Mouse (Mus musculus): ENCODE measurements around the gene Gatb. TPM values are rescaled to one million over a fixed set of nuclear protein-coding genes. Genes with fewer than 3 reads are reported as not detected.

Gene Gatb
- polyA plus RNA-seq, 1 experiment from 2014 or later, result 33.4 TPM

- CTCF ChIA-PET, result interaction anchor here (1.6 kb wide), 1 partner anchor 27 kb away, joined by 3 read pairs; no protein-coding TSS in a partner anchor
- no peaks in the 10 kb centered on the region for H3K27me3 ChIP-seq
- in situ Hi-C loops (cut with MboI; ENCODE audit: low pct_unique_long_range_greater_than_20kb), result no loop called here
- TF ChIP-seq CTCF (IDR thresholded peaks at IDR 0.05), result no peak
- no peak for ATAC-seq
- DNase-seq (ENCODE audit: low read depth, low spot score), result no peak
- POLR2A ChIA-PET, result no interaction called here
These were observed 18.1 kb downstream of the Gatb start for GRCm38 (mm10) chr3:85592067-85592466.

DNA sequence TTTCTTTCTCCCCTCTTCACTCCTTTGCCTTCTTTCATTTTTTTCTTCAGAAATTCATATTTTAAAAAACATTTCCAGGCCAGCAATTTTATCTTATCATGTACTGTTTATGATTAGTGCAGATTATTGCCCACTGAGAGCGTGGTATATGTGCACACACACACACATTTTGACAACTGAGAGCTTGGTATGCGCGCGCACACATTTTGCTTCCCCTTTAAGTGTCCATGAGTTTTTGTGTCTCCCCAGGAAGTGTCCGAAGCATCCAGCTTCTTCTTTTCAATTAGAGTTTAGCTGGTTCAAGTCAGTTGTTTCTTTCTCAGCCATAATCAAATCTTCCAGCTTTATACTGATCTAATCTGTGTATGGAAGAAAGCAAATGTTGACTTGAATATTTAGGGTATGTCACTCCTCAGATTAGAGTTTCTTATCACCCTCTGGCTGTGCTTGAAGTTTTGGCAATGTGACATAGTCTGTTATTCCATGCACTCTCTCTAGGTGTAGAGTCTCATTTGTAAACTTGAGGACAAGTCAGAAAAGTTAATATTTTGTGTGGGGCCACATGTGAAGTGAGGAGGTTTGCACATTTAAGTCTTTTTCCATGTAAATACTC lies 18.8 kb downstream of the Gatb start:
- TF ChIP-seq CTCF (IDR thresholded peaks at IDR 0.05), result no peak
- ATAC-seq (no peak), DNase-seq (ENCODE audit: low read depth, low spot score) (no peak)
- in situ Hi-C loops (cut with MboI; ENCODE audit: low pct_unique_long_range_greater_than_20kb), result no loop called here
- H3K27me3 ChIP-seq, result no peaks in the 10 kb centered on the region
- ChIA-PET CTCF (interaction anchor here (0.8 to 1.6 kb wide), 3 partner anchors 9 to 27 kb away, joined by 3 read pairs; no protein-coding TSS in a partner anchor), POLR2A (no interaction called here)

DNA sequence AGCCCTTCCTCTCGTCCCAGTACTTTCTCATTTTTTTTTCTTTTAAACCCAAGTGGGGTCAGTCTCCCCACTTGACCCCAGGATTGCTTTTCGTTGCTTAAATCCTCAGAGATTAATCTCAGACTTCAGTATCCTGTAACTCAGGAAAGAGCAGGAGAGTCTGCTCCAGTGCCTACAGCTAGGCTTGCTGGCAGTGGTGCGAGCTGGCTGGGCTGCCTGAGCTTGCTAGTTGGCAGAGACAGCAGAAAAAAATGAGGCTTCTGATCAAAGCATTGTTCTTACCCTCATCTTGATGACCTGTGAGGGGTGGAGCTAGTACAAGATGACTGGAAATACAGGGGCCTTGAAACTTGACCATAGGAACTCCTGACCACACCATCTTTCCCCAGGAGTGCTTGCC lies 20.5 kb downstream of the Gatb start:
- no peak for TF ChIP-seq CTCF (IDR thresholded peaks at IDR 0.05)
- no peaks in the 10 kb centered on the region for H3K27me3 ChIP-seq
- no peak for DNase-seq (ENCODE audit: low read depth, low spot score)
- ChIA-PET POLR2A (no interaction called here), CTCF (interaction anchor here (0.7 to 2.3 kb wide), 5 partner anchors 9 to 18 kb away, joined by 3 to 5 read pairs (median 3); no protein-coding TSS in a partner anchor)
- no peak for ATAC-seq
- in situ Hi-C loops (cut with MboI; ENCODE audit: low pct_unique_long_range_greater_than_20kb), result no loop called here

DNA sequence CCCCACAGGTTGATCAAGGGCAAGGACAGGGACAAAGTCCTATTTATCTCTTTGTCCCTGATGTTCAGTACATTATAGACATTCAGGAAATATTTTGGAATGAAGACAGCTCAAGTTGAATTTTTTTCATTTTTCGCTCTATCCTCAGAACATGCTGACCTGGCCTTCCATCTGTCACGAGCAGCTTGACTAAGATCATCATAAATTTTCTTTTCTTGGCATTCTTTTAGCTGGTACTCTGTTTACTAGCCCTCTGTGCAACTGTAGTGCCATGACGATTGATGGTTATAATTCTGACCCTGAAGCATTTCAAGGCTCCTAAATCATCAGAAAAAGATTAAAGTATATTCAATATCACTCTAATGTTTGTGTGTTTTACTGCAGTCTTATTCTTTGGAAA lies 25.6 kb downstream of the Gatb start:
- DNase-seq (ENCODE audit: low read depth, low spot score) (no peak), ATAC-seq (no peak)
- H3K27me3 ChIP-seq, result no peaks in the 10 kb centered on the region
- CTCF ChIA-PET, result interaction anchor here (1.5 to 3.5 kb wide), 3 partner anchors 10 to 21 kb away, joined by 3 to 15 read pairs (median 12); no protein-coding TSS in a partner anchor
- TF ChIP-seq CTCF (IDR thresholded peaks at IDR 0.05), result no peak
- in situ Hi-C loops (cut with MboI; ENCODE audit: low pct_unique_long_range_greater_than_20kb), result no loop called here
- POLR2A ChIA-PET, result no interaction called here

DNA sequence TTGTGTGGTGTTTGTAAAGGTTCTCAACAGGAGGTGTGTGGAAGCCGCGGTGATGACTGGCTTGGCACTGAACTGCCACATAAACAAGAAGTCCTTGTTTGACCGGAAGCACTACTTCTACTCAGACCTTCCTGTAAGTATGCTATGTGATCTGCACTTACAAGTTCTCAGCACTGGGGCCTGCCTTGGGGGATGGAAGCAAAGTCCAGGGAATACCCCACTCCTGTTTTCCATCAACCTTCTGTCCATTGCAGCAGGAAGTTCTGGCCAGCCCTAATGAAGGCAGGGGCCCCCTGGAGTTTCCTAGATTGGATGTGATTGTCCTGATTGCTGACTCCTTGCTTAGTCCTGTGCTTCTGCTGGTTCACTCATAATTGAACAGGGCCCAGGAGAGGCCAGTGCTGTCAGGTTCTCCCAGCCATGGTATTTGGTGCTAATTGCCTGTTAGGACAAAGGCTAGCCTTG lies 28.0 kb downstream of the Gatb start:
- ChIA-PET POLR2A (no interaction called here), CTCF (interaction anchor here (3.0 to 3.5 kb wide), 2 partner anchors 12 kb away, joined by 12 to 15 read pairs; no protein-coding TSS in a partner anchor)
- no peaks in the 10 kb centered on the region for H3K27me3 ChIP-seq
- TF ChIP-seq CTCF (IDR thresholded peaks at IDR 0.05), result no peak
- no peak for ATAC-seq
- no peak for DNase-seq (ENCODE audit: low read depth, low spot score)
- in situ Hi-C loops (cut with MboI; ENCODE audit: low pct_unique_long_range_greater_than_20kb), result no loop called here

DNA sequence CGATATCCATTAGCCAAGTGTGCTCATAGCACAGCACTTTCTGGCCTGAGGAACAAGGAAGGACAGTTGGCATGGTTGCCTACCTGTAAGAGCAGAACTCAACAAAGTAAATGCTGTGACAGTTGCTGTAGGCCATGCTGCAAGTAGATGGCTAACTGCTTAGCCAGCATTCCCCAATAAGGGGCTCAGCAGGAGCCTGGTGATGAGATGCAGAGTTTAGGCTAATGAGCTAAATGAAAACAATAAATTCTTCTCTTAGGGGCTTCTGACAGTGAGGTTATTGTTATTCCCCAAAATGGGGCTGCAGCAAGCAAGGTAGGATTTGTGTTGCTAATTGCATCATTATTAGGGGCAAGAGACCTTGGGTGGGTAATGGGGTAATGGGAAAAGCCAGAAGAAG lies 29.9 kb downstream of the Gatb start:
- ChIA-PET POLR2A (interaction anchor here (0.9 kb wide), 1 partner anchor 13 kb away, joined by 3 read pairs; no protein-coding TSS in a partner anchor), CTCF (no interaction called here)
- ATAC-seq, result no peak
- DNase-seq (ENCODE audit: low read depth, low spot score), result no peak
- no peak for TF ChIP-seq CTCF (IDR thresholded peaks at IDR 0.05)
- in situ Hi-C loops (cut with MboI; ENCODE audit: low pct_unique_long_range_greater_than_20kb), result no loop called here
- H3K27me3 ChIP-seq, result no peaks in the 10 kb centered on the region

DNA sequence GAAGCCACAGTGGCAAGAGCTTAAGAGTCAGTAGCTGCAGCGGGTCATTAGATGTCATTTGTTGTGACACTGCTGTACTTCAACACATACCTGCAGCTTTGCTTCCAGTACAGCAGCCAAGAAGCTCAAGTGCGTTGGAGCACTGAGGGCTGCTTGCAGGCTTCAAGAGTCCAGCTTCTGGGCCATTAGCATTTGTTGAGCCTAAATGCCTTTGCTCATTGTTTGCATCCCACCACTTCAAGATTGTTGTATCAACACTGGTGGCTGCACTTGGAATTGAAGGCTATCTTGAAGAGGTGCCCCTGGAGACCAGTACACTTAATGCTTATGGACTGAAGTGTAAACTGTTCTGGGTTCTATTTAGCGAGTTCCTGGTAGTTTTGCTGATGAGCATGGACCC lies 33.0 kb downstream of the Gatb start:
- ATAC-seq (no peak), DNase-seq (ENCODE audit: low read depth, low spot score) (no peak)
- in situ Hi-C loops (cut with MboI; ENCODE audit: low pct_unique_long_range_greater_than_20kb), result no loop called here
- no peak for TF ChIP-seq CTCF (IDR thresholded peaks at IDR 0.05)
- ChIA-PET CTCF (no interaction called here), POLR2A (no interaction called here)
- no peaks in the 10 kb centered on the region for H3K27me3 ChIP-seq

DNA sequence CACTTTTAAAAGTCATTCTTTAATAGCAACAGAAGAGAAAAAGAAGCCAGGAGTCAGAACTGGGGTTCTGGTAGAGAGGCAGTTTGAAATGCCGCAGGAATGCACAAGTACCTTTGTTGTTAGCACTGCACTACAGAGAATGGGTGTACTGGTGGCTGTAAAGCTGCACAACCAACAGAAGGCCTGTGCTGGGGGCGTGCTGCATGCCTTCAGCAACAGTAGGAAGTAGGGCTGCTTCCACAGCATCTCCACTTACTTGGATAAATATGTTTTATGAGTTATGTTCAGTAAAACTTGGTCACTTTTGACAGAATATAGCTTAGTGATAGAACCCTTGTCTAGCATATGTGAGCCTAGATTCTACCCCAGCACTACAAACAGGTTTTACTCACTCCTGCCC lies 33.8 kb downstream of the Gatb start:
- DNase-seq (ENCODE audit: low read depth, low spot score) (no peak), ATAC-seq (no peak)
- ChIA-PET CTCF (interaction anchor here (1.9 kb wide), 1 partner anchor 13 kb away, joined by 5 read pairs; no protein-coding TSS in a partner anchor), POLR2A (no interaction called here)
- no peak for TF ChIP-seq CTCF (IDR thresholded peaks at IDR 0.05)
- no peaks in the 10 kb centered on the region for H3K27me3 ChIP-seq
- in situ Hi-C loops (cut with MboI; ENCODE audit: low pct_unique_long_range_greater_than_20kb), result no loop called here

DNA sequence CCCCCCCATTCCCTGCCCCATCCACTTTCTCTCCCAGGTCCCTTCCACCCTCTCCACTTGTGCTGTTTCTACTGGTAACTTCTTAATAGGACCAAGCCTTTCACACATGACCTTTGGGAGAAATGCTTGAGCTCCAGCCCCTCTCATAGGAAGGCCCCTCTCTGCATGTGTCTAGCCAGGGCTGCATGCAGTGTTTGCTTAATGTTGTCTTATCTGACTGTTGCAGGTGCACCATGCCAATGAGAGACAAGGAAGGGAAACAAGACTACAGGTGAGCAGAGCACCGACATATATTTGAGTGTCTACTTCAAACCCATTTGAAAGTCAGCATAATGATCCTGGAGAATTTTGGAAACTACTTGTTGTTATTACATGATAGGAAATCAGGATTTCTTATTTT lies 42.5 kb downstream of the Gatb start:
- no peaks in the 10 kb centered on the region for H3K27me3 ChIP-seq
- in situ Hi-C loops (cut with MboI; ENCODE audit: low pct_unique_long_range_greater_than_20kb), result no loop called here
- no peak for TF ChIP-seq CTCF (IDR thresholded peaks at IDR 0.05)
- ATAC-seq (no peak), DNase-seq (ENCODE audit: low read depth, low spot score) (no peak)
- POLR2A ChIA-PET, result no interaction called here
- CTCF ChIA-PET, result no interaction called here

- CTCF ChIA-PET, result interaction anchor here (0.9 to 1.8 kb wide), 3 partner anchors 10 to 26 kb away, joined by 3 to 4 read pairs (median 3); no protein-coding TSS in a partner anchor
These were observed 45.0 kb downstream of the Gatb start for GRCm38 (mm10) chr3:85618885-85619284.

DNA sequence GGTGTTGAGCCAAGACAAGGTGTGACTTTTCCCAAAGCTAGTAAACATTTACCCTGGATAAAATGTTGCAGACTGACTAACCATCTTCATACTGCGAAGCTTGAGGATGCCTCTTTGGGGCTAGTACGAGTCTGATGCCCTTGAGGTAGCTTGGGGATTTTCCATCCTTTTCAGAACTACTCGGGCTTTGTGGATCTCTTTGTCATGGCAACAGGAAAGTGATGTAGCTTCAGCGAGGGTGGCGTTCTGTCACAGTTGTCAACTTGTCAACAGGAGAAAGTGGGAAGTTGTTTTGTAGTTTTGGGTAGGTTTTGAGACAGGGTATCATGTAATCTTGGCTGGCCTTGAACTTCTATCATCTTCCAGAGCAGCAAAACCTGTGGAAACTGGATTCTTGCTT lies 45.4 kb downstream of the Gatb start:
- ChIA-PET POLR2A (no interaction called here), CTCF (interaction anchor here (0.9 to 1.8 kb wide), 3 partner anchors 10 to 27 kb away, joined by 3 to 4 read pairs (median 3); no protein-coding TSS in a partner anchor)
- H3K27me3 ChIP-seq, result no peaks in the 10 kb centered on the region
- DNase-seq (ENCODE audit: low read depth, low spot score) (no peak), ATAC-seq (no peak)
- in situ Hi-C loops (cut with MboI; ENCODE audit: low pct_unique_long_range_greater_than_20kb), result no loop called here
- TF ChIP-seq CTCF (IDR thresholded peaks at IDR 0.05), result no peak

More at GRCm38 (mm10) chr3:85618885-85619284, 45.0 kb downstream of the Gatb start:
- no peak for TF ChIP-seq CTCF (IDR thresholded peaks at IDR 0.05)
- no peaks in the 10 kb centered on the region for H3K27me3 ChIP-seq
- in situ Hi-C loops (cut with MboI; ENCODE audit: low pct_unique_long_range_greater_than_20kb), result no loop called here
- no peak for DNase-seq (ENCODE audit: low read depth, low spot score)
- no peak for ATAC-seq
- POLR2A ChIA-PET, result no interaction called here
